Mouse (Mus musculus) lung, postnatal 0 days (tissue): ENCODE measurements around the gene Gbf1.

Experiments used
- CTCF ChIP-seq: IDR thresholded peaks from 2 replicates; pipeline ENCODE4 v1.5.1; 2016; ENCODE audit warnings: antibody characterized with exemption, mild to moderate bottlenecking
- EP300 ChIP-seq: IDR thresholded peaks from 2 replicates; pipeline ENCODE4 v1.6.1; 2016; ENCODE audit warnings: antibody characterized with exemption, mild to moderate bottlenecking, control low read depth

DNA sequence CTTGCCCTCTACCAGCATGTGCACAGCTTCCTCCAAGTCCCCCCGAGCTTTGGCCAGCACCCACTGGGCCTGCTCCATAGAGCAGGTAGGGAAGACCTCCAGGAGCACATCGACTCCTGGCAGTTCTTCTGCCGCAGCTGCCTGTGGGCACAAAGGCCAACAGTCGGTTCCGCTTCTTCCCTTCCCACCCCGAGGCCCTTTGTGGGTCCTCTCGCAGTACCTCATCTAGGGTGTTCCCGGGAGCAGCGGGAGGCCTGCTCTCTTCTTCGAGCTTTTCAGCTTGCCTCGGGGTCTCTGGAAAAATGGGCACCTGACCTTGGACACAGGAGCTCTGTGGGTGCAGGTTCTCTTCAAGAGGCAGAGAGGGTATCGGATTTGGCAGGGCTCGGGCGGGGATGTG is 179.0 kb downstream of the Gbf1 start:
- TF ChIP-seq CTCF: no peak
- no peak for TF ChIP-seq EP300
